Mouse (Mus musculus) neural tube, embryonic 12.5 days (tissue): ENCODE measurements at regions not wholly inside any gene's neighbourhood (a gene's known extent, or its start where the extent isn't known, plus 50 kb on each side); places are given as distances from the start of the nearest gene placed in this dataset.
A peak's percentile ranks its signal among the peaks of the same experiment; 100 is the strongest.
"Not testable (repeated sequence)": the region's sequence is repeated elsewhere in the genome, so short reads cannot be mapped to it uniquely, and the experiment has no call there.

ENCODE experiments used
- ATAC-seq: fragments of 200-750 bp; cut with Nextera tagmentation; 2 replicates; pipeline ENCODE4 v1.8.0; 2017; ENCODE audit warnings: low read depth, mild to moderate bottlenecking, moderate TSS enrichment, moderate library complexity; ENCODE audit not compliant: low FRiP score
- H3K27ac ChIP-seq: fragments of 300-500 bp; sonication (generic); 2 replicates; pipeline ENCODE4 v1.5.1; 2016
- H3K27me3 ChIP-seq: fragments of 300-500 bp; sonication (generic); replicated peaks from 2 replicates; pipeline ENCODE4 v1.6.1; 2016; ENCODE audit warnings: mild to moderate bottlenecking
- H3K36me3 ChIP-seq: fragments of 300-500 bp; sonication (generic); 2 replicates; pipeline ENCODE4 v1.6.1; 2016; ENCODE audit warnings: mild to moderate bottlenecking
- H3K4me1 ChIP-seq: fragments of 300-500 bp; sonication (generic); 2 replicates; pipeline ENCODE4 v1.6.1; 2016
- H3K4me2 ChIP-seq: fragments of 300-500 bp; sonication (generic); replicated peaks from 2 replicates; pipeline ENCODE4 v1.6.1; 2016; ENCODE audit warnings: mild to moderate bottlenecking
- H3K4me3 ChIP-seq: fragments of 300-500 bp; sonication (generic); 2 replicates; pipeline ENCODE4 v1.5.1; 2016
- H3K9ac ChIP-seq: fragments of 300-500 bp; sonication (generic); 2 replicates; pipeline ENCODE4 v1.6.1; 2016; ENCODE audit warnings: mild to moderate bottlenecking
- H3K9me3 ChIP-seq: fragments of 300-500 bp; sonication (generic); 2 replicates; pipeline ENCODE4 v1.6.1; 2016; ENCODE audit warnings: mild to moderate bottlenecking
- WGBS: fragments of 180-500 bp; shearing (Covaris S2); methylation state at CpG from one replicate; pipeline ENCODE4 v1.1.7; 2016; 5-methylcytosine and 5-hydroxymethylcytosine counted together

GRCm38 (mm10) chr4:131427871-131428270, 410.2 kb downstream of the Ptpru start:
- H3K36me3 ChIP-seq = no peaks in the 10 kb centered on the region
- peaks cover 4% of the 10 kb centered on the region; the same call in 1 of the 2 replicates for H3K27me3 ChIP-seq
- H3K27ac ChIP-seq = no peak overlapping the region
- no peak overlapping the region for H3K9ac ChIP-seq
- 96% methylated on average over 7 of the region's 7 CpGs for WGBS
- H3K4me2 ChIP-seq = no peak overlapping the region
- H3K4me3 ChIP-seq = no peak overlapping the region
- no peak for ATAC-seq
- H3K4me1 ChIP-seq = peaks cover 27% of the 10 kb centered on the region
- H3K9me3 ChIP-seq = no peaks in the 10 kb centered on the region

DNA sequence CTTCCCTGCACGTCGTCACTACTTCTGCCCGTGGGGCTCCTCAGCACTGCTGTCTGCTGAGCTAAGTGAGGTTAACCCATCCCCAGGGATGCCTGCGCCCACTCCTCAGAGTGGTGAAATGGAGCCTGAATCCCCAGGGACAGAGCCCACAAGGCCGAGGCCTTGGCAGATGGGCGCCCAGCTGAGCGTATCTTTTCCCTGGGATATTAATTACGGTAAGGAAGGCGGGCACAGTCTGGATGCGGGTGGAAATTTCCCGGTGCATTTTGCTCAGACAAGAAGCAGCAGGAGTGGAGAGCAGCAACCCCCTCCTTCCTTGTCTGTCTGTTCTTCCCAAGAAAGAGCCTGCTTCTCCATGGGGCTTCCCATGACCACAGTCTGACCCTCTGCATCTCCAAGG, 408.7 kb downstream of the Ptpru start:
- Histone ChIP-seq H3K4me2 (peak overlapping the region; percentile 3; the same call in 1 of the 2 replicates), H3K9me3 (no peaks in the 10 kb centered on the region), H3K4me3 (no peak overlapping the region), H3K4me1 (peaks cover 31% of the 10 kb centered on the region), H3K27ac (no peak overlapping the region), H3K27me3 (no peaks in the 10 kb centered on the region), H3K9ac (no peak overlapping the region), H3K36me3 (no peaks in the 10 kb centered on the region)
- 42% methylated on average over 11 of the region's 11 CpGs for WGBS
- ATAC-seq = 0 out of 2 replicates have a peak, but pooled peaks have one; percentile 23

DNA sequence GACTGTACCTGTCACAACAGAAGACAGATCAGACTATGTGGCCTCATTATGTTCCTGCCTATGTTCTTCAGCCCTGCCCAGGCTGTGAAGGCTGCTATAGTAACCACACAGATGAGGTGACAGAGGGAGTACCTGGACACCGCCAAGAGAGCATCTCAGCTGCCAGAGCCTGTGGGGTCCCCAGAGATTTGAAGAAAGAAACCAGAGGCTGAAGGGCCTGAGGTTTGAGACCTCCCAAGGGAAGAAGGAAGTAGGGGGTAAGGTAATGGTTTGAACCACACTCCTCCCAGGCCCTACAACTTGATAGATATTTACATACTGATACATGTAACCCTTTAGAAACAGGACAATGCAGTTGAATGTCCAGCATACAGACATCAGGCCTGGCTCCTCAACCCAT, 407.7 kb downstream of the Ptpru start:
- no peaks in the 10 kb centered on the region for H3K9me3 ChIP-seq
- 77% methylated on average over 1 of the region's 1 CpGs for WGBS

GRCm38 (mm10) chr4:131431188-131431587, 406.9 kb downstream of the Ptpru start:
- H3K4me1 ChIP-seq = peaks cover 25% of the 10 kb centered on the region
- H3K36me3 ChIP-seq = no peaks in the 10 kb centered on the region
- H3K4me2 ChIP-seq = no peak overlapping the region
- no peak overlapping the region for H3K4me3 ChIP-seq
- no peak overlapping the region for H3K9ac ChIP-seq
- WGBS = 9% methylated on average over 5 of the region's 5 CpGs
- no peaks in the 10 kb centered on the region for H3K27me3 ChIP-seq
- no peak for ATAC-seq
- H3K27ac ChIP-seq = no peak overlapping the region
- H3K9me3 ChIP-seq = no peaks in the 10 kb centered on the region

More for the DNA sequence above, 407.7 kb downstream of the Ptpru start:
- no peaks in the 10 kb centered on the region for H3K36me3 ChIP-seq
- no peak overlapping the region for H3K4me3 ChIP-seq
- no peak overlapping the region for H3K9ac ChIP-seq
- no peak for ATAC-seq
- H3K4me2 ChIP-seq = no peak overlapping the region
- no peaks in the 10 kb centered on the region for H3K27me3 ChIP-seq
- peaks cover 28% of the 10 kb centered on the region for H3K4me1 ChIP-seq
- no peak overlapping the region for H3K27ac ChIP-seq

GRCm38 (mm10) chr4:131432591-131433177, 405.4 kb downstream of the Ptpru start:
- WGBS = 34% methylated on average over 13 of the region's 13 CpGs
- Histone ChIP-seq H3K27me3 (no peaks in the 10 kb centered on the region), H3K36me3 (no peaks in the 10 kb centered on the region), H3K27ac (no peak overlapping the region), H3K4me2 (no peak overlapping the region), H3K9ac (no peak overlapping the region), H3K4me1 (peaks cover 29% of the 10 kb centered on the region), H3K4me3 (no peak overlapping the region), H3K9me3 (no peaks in the 10 kb centered on the region)
- ATAC-seq = 0 out of 2 replicates have a peak, but pooled peaks have one; percentile 21

DNA sequence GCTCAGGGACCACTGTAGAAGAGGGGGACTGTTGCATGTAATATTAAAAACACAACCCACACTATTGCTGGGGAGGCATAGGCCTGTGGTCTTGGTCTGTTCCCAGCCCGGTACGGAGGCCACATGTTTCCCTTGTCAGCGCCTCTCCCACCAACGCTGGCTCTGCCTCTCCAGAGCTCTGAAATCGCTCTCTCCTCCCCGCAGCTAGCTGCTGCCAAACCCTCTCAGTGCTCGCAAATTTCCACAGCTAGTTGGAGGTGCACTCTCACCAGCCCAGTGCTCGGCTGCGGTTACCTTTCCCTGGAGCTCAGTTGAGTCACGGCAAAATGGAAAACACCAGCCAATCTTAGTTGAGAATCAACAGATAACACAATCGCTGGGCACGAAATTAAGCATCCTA, 402.9 kb downstream of the Ptpru start:
- Histone ChIP-seq H3K36me3 (no peaks in the 10 kb centered on the region), H3K27me3 (no peaks in the 10 kb centered on the region), H3K9ac (no peak overlapping the region), H3K4me2 (no peak overlapping the region), H3K27ac (no peak overlapping the region), H3K9me3 (no peaks in the 10 kb centered on the region), H3K4me3 (no peak overlapping the region), H3K4me1 (peaks cover 15% of the 10 kb centered on the region; the same call in 1 of the 2 replicates)
- 90% methylated on average over 12 of the region's 12 CpGs for WGBS
- no peak for ATAC-seq

- Histone ChIP-seq H3K9me3 (no peaks in the 10 kb centered on the region), H3K4me1 (0 out of 2 replicates have a peak, but pooled peaks cover 5% of the 10 kb centered on the region)
Measured at GRCm38 (mm10) chr4:131438403-131438802, 399.7 kb downstream of the Ptpru start.

DNA sequence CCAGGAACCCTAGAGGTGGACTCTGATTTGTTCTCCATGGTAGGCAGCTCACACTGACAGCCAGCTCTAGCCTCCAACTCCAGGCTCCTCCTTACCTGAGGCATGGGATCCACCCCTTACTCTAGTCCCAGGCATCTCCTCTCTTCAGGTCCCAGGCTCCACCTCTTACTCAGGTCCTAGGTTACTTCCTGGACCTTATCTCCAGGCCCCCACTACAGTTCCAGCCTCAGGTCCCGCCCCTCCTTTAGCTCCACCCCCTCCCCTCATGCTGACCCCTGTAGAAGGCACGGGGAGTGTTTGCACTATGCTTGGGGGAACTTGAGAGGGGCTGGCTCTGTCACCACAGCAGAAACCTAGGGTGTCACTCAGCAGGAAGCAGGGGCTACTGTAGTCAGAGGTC, 399.2 kb downstream of the Ptpru start:
- H3K36me3 ChIP-seq = no peaks in the 10 kb centered on the region
- no peak overlapping the region for H3K9ac ChIP-seq
- no peak for ATAC-seq
- no peak overlapping the region for H3K4me2 ChIP-seq
- H3K4me1 ChIP-seq = 0 out of 2 replicates have a peak, but pooled peaks cover 5% of the 10 kb centered on the region
- H3K9me3 ChIP-seq = no peaks in the 10 kb centered on the region
- H3K27me3 ChIP-seq = no peaks in the 10 kb centered on the region
- H3K27ac ChIP-seq = no peak overlapping the region
- 38% methylated on average over 2 of the region's 2 CpGs for WGBS
- H3K4me3 ChIP-seq = no peak overlapping the region

More at GRCm38 (mm10) chr4:131438403-131438802, 399.7 kb downstream of the Ptpru start:
- Histone ChIP-seq H3K27ac (no peak overlapping the region), H3K36me3 (no peaks in the 10 kb centered on the region), H3K4me3 (no peak overlapping the region), H3K27me3 (no peaks in the 10 kb centered on the region), H3K4me2 (no peak overlapping the region), H3K9ac (no peak overlapping the region)
- 89% methylated on average over 2 of the region's 2 CpGs for WGBS
- no peak for ATAC-seq

- no peak overlapping the region for H3K27ac ChIP-seq
- no peaks in the 10 kb centered on the region for H3K9me3 ChIP-seq
- H3K4me3 ChIP-seq = no peak overlapping the region
- H3K4me1 ChIP-seq = 0 out of 2 replicates have a peak, but pooled peaks cover 5% of the 10 kb centered on the region
- 78% methylated on average over 3 of the region's 3 CpGs for WGBS
- ATAC-seq = no peak
- H3K9ac ChIP-seq = no peak overlapping the region
- H3K27me3 ChIP-seq = no peaks in the 10 kb centered on the region
- no peaks in the 10 kb centered on the region for H3K36me3 ChIP-seq
- H3K4me2 ChIP-seq = no peak overlapping the region
Measured at GRCm38 (mm10) chr4:131440845-131441244, 397.2 kb downstream of the Ptpru start.

GRCm38 (mm10) chr4:131443518-131443917, 394.6 kb downstream of the Ptpru start:
- no peaks in the 10 kb centered on the region for H3K9me3 ChIP-seq
- H3K36me3 ChIP-seq = no peaks in the 10 kb centered on the region
- H3K4me1 ChIP-seq = no peaks in the 10 kb centered on the region
- no peak overlapping the region for H3K4me2 ChIP-seq
- H3K4me3 ChIP-seq = no peak overlapping the region
- no peak for ATAC-seq
- 71% methylated on average over 2 of the region's 2 CpGs for WGBS
- no peak overlapping the region for H3K9ac ChIP-seq
- H3K27me3 ChIP-seq = no peaks in the 10 kb centered on the region
- H3K27ac ChIP-seq = no peak overlapping the region

GRCm38 (mm10) chr4:131450296-131450695, 387.8 kb downstream of the Ptpru start:
- not testable (repeated sequence) for H3K4me2 ChIP-seq, ATAC-seq, H3K4me3 ChIP-seq, H3K9ac ChIP-seq, H3K9me3 ChIP-seq, H3K27ac ChIP-seq, H3K36me3 ChIP-seq, H3K4me1 ChIP-seq, H3K27me3 ChIP-seq
- 66% methylated on average over 1 of the region's 1 CpGs for WGBS

DNA sequence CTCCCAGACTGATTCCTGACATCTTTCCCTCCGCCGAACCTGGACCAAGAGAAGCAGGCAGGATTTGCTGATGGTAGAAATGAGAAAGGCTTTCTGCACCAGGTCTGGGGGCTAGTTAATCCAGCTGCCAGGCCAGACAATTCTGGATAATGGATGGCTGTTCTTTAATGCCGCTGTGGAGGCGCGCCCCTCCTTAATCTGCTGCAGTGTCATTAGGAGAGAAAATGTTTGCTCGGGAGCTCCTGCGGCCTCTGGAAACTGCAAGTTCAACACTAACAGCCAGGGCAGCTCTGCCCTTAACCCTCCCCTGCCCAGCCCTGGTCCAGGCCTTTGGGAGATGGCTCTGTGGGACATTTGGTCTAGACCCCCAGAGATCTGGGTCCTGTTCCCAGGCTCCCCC, 380.5 kb downstream of the Ptpru start:
- Histone ChIP-seq H3K27me3 (no peaks in the 10 kb centered on the region), H3K36me3 (no peaks in the 10 kb centered on the region), H3K4me1 (peaks cover 34% of the 10 kb centered on the region), H3K4me2 (no peak overlapping the region; the same call in 1 of the 2 replicates), H3K27ac (no peak overlapping the region), H3K9ac (no peak overlapping the region), H3K9me3 (no peaks in the 10 kb centered on the region), H3K4me3 (no peak overlapping the region)
- ATAC-seq = no peak
- 21% methylated on average over 7 of the region's 7 CpGs for WGBS

DNA sequence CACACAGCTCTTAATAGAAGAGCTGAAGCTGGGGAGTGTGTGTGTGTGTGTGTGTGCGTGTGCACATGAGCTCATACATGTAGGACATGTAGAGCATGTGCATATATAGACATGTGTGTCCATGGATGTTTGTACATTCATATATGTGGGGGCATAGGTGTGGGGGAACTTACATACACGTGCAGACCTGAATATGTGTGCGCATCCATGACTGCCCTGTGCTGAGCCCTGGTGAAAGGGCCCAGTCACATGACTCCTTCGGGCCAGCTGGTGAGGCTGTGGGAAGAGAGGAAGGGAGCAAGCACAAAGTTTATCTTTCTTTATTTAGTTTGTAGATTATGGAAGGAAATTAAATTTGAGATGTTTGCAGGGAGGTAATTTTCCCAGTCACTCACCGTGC, 378.3 kb downstream of the Ptpru start:
- Histone ChIP-seq H3K4me2 (no peak overlapping the region), H3K27ac (no peak overlapping the region), H3K27me3 (no peaks in the 10 kb centered on the region), H3K9ac (no peak overlapping the region), H3K4me1 (peaks cover 34% of the 10 kb centered on the region), H3K4me3 (no peak overlapping the region), H3K9me3 (no peaks in the 10 kb centered on the region), H3K36me3 (no peaks in the 10 kb centered on the region)
- WGBS = 86% methylated on average over 5 of the region's 5 CpGs
- no peak for ATAC-seq
